Mouse (Mus musculus): ENCODE results near the gene Gnai3. TPM values are rescaled to one million over a fixed set of nuclear protein-coding genes. Genes with fewer than 3 reads are reported as not detected.

Gene Gnai3
- 10 to 100 TPM; 86.8 to 86.9 TPM for total RNA-seq (2023)

DNA sequence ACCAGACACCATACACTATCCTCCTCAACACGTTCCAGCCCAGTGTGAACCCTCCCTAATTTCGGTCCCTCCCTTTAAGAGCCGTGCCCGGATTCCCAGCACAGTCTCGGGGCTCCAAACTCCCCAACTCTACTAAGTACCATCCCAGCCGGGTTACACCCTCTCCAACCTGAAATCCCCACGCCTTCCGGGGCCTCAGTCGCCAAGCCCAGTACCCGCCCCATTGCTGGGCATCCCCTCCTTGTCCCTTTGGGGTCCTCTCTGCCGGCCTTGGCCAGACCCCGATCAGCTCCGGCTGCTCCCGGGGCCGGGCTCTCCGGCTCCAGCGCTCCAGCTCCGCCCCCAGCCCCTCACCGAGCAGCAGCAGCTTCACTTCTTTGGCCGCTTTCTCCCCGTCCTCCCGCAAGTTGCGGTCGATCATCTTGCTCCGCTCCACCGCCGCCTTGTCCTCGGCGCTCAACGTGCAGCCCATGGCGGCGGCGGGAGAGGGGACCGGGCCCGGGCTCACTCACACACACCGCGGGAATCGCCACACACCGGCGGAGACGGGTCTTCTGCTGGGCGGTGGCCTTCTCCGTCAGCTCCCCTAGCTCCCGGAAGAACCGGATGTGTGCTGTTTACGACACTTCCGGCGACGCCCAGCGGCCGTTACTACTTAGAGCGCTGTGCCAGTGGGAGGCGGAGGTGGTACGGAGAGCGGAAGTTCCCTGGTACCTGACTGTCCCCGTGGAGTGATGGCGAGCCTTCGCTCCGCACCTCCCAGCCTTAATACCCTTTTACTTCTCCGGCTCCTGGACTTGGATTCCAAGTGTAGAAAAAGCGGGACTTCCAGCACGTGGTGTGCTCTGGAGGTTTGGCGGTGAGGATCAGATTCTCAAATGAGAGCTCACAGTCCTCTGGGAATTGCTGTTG is at the start of gene Gnai3:
Gene Gnai3 (minus strand): TSS at position 613 of the 912 bp plus-strand sequence.

DNA sequence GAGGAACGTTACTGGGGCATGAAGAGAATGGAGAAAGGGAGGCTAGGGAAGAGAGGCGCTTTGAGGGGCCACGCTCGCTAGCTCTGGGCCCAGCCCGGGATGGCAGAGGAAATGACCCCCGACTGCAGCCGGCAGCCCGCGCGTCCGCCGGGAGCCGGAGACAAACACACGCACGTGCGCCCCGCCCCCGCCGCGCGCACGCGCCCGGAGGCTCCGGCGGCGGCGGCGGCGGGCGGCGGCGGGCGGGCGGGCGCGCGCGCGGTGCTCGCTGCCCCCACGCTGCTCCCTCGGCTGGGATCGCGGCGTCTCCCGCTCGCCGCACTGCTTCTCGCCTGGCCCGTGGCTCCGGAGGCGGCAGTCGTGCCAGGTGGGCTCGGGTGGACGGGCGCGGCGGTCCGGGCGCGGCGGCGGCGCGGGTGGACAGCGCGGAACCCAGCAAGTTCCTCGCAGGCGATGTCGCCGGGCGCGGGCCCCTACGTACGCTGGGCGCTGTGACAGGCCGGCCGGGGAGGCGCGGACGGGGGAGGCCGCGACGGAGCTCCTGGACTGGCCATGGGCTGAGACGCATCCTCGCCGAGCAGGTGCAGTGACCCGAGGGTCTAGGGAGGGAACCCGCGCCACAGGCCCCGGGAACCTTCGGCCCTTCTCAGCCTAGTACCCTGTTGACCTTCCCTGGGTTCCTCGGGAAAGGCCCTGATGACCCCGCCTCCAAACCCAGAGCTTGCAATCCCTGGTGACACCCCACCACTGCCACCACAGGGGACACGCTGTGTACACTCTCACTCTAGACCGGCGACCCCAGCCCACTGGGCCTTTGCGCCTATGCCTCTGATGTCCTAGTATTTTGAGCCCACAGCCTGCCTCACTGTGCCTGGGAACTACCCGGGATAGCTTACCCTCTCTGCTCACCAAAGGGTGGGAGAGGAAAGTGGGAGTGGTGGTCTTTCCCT is 40.4 kb upstream of the Gnai3 start, which contains the start of gene Amigo1:
Gene Amigo1 (plus strand): TSS at position 238 of the 950 bp plus-strand sequence.

DNA sequence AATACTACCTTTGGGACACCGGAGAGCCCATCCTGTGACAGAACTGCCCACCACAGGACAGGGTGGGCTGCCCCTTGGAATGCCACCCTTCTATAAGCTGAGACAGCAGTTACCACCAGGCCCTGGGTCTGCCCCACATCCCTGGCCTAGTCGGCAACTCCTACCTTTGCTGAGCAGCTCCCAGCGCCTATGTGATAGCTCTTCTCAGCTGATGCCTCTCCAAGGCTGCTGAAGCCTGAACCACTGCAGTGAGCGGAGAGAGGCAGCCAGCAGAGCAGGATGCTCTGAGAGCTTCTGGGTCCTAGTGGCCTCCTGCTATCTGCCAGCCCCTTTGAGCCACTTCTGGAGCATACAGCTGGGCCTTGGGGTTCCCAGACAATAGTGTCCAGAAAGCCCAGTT is 8.7 kb upstream of the Gnai3 start, which contains the start of gene Gpr61:
Gene Gpr61 (minus strand): TSS at position 227 of the 400 bp plus-strand sequence.

DNA sequence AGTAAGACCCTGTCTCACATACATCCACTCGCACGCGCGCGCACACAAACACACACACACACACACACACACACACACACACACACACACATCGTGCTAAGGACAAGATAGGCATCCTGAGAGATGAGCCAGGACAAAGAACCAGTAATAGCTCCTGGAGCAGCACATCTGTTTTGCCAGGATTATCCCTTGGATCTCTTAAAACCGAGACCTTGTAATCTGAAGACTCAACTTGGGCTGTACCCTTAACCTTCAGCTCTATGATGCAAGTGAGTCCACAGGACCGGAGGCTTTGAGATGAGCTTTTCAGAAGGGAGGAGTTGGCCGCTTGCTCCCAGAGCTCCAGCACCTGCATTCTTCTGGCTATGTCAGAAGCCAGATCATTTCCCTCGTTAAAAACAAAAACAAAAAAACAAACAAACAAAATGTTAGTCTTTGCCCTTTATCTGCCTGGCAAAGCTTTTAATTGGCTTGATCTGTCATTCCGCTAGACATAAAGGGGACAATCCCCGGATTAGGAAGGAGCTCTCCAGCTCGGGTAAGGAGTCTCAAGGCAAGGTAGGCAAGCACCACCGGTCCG is 53.3 kb downstream of the Gnai3 start, which contains the start of gene Gnat2:
Gene Gnat2 (plus strand): TSS at position 254 of the 580 bp plus-strand sequence.

DNA sequence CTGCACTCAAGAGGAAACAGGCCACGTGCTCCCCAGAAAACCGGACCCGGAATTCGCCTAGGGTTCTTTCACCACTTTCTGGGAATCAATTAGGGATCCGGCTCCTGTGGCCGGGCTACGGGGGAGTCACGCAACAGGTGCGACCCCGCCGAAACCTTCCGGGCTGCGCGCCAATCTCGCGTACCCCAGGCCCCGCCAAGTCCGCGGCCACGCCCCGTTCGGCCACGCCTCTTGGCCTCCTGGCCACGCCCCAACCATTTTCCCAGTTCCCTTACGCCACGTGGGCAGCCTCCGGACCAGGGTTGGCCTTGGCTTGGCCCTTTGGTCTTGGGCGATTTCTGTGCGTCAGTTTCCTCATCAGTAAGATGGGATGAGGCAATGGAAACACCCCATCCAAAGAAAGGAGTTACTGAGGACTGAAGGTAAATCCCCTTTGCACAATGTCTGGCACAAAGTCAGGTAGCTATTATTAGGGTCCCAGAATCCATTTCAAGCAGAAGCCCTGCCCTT is 59.4 kb downstream of the Gnai3 start, which contains the start of gene Ampd2:
Gene Ampd2 (minus strand): TSS at position 182 of the 510 bp plus-strand sequence.

Other genes with a start within 250 kb of the Gnai3 start
- 1 to 10 TPM; 1.5 to 2.7 TPM for gene Gstm7, start 214.3 kb downstream of the Gnai3 start, total RNA-seq (2023)
- not detected for gene Gstm6, start 202.4 kb downstream of the Gnai3 start, total RNA-seq (2023)
- gene Gstm3, start 176.9 kb downstream of the Gnai3 start, total RNA-seq (2023) = not detected
- not detected for gene Gstm2, start 159.7 kb downstream of the Gnai3 start, total RNA-seq (2023)
- gene Gstm1, start 128.2 kb downstream of the Gnai3 start, total RNA-seq (2023) = 1 to 10 TPM; 3.6 to 4.9 TPM
- 1 to 10 TPM; 2.3 to 2.4 TPM for gene Gstm4, start 101.3 kb downstream of the Gnai3 start, total RNA-seq (2023)
- 10 to 100 TPM; 35.9 TPM for gene Ampd2, start 59.5 kb downstream of the Gnai3 start, total RNA-seq (2023)
- gene Gnat2, start 53.4 kb downstream of the Gnai3 start, total RNA-seq (2023) = not detected
- not detected for gene Gpr61, start 8.7 kb upstream of the Gnai3 start, total RNA-seq (2023)
- 1 to 10 TPM; 3.1 to 3.5 TPM for gene Amigo1, start 40.2 kb upstream of the Gnai3 start, total RNA-seq (2023)
- gene Cyb561d1, start 55.1 kb upstream of the Gnai3 start, total RNA-seq (2023) = 10 to 100 TPM; 32.9 to 35.3 TPM
- 10 to 100 TPM; 30.2 to 37.6 TPM for gene Atxn7l2, start 64.8 kb upstream of the Gnai3 start, total RNA-seq (2023)
- not detected for gene Sypl2, start 80.5 kb upstream of the Gnai3 start, total RNA-seq (2023)
- gene Psma5, start 110.8 kb upstream of the Gnai3 start, total RNA-seq (2023) = 10 to 100 TPM; 42.1 to 49.7 TPM
- gene Sort1, start 137.9 kb upstream of the Gnai3 start, total RNA-seq (2023) = 1 to 10 TPM in 1 of 2 experiments, under 1 TPM in 1; 0.68 to 1.1 TPM
- not detected for gene Mybphl, start 218.8 kb upstream of the Gnai3 start, total RNA-seq (2023)
- gene Psrc1, start 237.7 kb upstream of the Gnai3 start, total RNA-seq (2023) = under 1 TPM; 0.82 to 0.89 TPM

Measured in T-cell, adult 66 days (primary cell).